Mouse (Mus musculus): ENCODE measurements around the gene Pecam1.
"Not testable (repeated sequence)": the region's sequence is repeated elsewhere in the genome, so short reads cannot be mapped to it uniquely, and the experiment has no call there.

Gene Pecam1

DNA sequence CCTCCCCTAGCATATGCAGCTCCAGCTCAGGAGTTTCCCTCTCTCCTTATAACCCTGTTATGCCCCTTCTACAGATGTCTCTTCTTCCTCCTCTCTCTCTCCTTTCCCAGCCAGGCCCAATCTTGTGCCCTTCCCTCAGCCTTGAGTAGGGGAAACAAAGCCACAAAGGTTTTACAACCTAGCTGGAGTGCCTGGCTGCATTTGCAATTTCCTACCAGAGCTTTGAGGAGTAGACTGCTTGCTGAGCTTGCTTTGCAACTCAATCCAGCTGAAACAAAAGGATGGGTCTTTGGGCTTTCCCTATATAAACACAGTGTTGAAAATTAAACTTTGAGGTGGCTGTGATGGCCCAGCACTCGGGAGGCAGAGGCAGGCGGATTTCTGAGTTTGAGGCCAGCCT, 117.0 kb downstream of the Pecam1 start:
- ATAC-seq (ENCODE audit: low TSS enrichment): no peak

DNA sequence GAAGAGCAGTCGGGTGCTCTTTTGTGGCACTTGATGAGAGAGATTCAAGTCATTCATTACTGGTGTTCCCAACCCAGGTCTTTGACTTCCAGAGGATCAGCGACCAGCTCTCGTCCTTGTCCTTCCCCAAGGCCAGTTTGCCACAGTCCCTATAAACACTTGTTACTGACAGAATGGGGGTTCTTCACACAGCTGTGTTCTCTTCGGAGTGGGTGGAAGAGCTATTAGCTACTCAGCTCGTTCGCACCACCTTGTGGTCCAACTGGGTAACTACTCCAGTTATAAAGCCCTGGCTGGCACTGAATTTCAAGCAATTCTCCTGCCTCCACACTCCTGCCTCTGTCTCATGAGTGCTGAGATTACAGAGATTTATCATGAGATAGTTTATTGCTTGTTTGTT, 122.7 kb downstream of the Pecam1 start:
- peak; percentile 77; the same call in 1 of the 2 replicates for ATAC-seq (ENCODE audit: low TSS enrichment)

DNA sequence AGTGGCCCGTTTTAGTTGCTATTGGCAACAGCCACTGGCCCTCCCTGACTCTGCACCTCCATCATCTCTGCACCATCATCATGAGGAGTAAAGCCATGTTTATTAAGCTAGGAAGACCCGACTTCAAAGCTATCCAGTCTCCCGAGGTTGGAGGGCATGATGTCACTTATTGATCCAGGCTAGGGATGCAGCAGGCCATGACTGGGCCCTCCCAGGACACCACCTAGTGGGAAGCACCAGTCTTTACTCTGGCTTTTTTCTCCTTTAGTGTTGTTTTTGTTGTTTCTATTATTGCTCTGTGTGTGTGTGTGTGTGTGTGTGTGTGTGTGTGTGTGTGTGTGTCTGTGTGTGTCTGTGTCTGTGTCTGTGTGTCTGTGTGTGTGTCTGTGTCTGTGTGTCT, 124.9 kb downstream of the Pecam1 start:
- no peak for ATAC-seq (ENCODE audit: low TSS enrichment)

DNA sequence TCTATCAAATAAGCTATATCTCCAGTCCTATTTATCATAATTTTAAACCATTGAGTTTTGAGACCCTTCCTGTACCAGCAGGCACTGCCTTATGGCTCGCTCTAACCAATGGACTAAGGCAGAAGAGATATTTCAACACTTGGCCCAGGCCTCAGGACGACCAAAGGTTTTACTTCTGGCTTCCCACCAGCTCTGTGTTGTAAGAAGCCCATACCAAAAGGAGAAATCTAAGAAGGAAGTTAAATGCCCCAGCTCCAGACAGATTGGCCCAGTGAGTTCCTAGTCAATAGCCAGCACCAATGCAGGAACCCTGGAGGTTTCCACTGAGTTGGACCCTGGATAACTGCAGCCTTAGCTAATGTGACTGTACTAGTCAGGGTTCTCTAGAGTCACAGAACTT, 126.8 kb downstream of the Pecam1 start:
- ATAC-seq (ENCODE audit: low TSS enrichment): no peak

DNA sequence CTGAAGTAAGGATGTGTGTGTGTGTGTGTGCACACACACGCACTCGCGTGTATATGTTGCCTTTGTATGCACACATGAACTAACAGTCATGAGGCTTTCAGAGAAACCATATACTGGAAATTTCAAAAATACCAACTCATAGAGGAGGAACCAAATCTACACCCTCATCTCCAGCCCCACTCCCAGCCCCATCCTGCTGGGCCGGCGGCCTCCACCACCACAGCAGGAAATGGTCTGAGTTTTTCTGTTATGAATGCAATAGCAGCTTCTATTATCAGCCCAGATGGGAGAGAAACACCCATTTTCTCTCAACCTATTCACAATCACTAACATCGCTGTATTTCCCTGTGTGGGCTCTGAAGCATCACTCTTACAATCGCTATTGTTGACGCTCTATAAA, 128.4 kb downstream of the Pecam1 start:
- no peak for ATAC-seq (ENCODE audit: low TSS enrichment)

DNA sequence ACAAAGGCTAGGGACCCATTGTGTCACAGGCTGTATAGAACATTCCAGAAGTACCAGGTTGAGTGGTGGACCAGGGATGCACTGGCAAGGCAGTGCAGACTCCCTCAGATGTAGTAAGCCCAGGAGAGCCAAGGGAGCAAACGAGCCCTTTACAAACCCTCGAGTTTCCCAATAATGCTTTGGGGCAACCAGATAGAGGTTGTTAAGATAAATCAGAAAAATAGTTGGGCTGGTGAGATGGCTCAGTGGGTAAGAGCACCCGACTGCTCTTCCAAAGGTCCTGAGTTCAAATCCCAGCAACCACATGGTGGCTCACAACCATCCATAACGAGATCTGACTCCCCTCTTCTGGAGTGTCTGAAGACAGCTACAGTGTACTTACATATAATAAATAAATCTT, 131.7 kb downstream of the Pecam1 start:
- not testable (repeated sequence) for ATAC-seq (ENCODE audit: low TSS enrichment)

DNA sequence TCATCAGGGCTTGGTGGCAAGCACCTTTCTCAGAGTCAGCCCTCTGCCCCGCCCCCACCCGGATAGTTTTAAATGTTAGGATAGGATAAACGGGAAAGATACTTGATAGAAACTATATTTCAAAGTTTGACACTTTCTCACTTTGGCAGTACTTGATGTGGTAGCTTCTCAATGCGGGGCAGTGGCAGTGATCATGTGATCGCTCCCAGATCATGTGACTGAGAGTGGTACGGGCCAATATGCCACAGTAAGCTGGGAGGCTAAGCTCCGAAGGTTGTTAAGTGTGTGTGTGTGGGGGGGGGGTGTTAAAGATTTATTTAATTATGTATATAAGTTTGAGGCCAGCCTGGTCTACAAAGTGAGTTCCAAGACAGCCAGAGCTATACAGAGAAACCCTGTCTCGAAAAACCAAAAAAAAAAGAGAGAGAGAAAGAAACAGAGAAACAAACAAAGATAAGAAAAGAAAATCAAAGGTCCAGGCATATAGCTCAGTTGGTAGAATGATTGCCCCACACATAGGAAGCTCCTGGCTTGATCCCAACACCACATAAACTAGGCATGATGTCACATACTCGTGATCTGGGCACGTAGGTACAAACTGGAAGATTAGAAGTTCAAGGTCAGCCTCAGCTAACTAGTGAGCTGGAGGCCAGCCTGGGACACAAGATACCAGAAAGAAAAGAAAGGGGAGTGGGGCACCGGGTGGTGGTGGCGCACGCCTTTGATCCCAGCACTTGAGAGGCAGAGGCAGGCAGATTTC, 132.4 kb downstream of the Pecam1 start:
- ATAC-seq (ENCODE audit: low TSS enrichment): no peak

DNA sequence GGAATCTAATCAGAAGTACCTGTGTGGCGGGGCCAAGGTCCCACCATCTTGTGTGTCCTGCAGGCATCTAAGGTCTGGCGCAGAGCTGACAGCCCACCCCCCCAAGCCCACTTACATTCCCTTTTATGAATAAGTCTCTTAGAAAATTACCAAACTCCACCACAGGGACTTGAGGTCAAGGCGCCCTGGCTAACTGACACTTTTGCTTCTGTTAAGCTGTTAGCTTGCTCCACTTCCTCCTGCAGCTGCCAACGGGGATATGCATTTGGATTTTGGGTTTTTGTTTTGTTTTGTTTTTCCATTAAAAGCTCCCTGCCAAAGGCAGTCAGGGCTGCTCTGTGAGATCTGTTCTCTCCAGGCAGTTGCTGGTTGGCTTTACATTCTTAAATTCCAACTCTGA, 134.9 kb downstream of the Pecam1 start:
- no peak for ATAC-seq (ENCODE audit: low TSS enrichment)

DNA sequence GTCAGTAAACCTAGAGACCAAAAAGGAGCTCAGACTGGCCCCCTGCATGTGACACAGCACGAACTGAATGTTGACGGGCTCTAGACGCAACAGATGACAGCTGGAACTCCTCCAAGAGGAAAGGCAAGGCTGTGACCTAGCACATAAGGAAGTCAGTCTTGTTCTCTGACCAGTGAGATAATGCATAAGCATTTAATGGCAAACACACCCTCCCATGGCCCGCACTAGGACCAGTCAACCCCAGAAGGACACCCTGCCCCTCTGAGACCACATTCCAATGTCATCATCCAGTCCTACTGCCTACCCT, 136.1 kb downstream of the Pecam1 start:
- ATAC-seq (ENCODE audit: low TSS enrichment): no peak

DNA sequence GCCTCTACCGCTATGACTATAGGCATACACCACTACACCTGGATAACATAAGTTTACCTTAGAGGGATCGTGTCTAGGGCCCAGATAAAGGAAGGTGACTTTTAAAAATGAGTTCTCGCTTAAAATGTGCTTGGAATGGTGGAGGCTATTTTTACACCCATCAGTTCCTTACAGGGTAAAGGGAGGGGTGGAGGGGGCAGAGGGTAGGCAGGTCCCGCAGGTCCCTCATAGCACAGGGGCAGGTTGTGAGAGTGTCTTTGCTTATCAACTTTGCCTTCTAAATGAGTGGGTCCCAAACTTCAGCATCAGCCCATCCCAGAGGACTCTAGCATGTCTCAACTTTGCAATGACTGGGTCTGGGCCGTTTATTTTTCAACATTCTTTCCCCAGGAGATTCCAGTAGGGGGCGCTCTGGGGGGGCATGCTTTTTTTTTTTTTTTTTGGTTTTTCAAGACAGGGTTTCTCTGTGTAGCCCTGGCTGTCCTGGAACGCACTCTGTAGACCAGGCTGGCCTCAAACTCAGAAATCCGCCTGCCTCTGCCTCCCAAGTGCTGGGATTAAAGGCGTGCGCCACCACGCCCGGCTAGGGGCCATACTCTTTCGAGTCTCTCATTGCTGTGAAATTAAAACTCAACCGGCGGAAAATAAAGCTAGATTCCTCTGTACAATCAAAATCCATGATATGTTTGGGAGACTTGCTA, 136.6 kb downstream of the Pecam1 start:
- no peak for ATAC-seq (ENCODE audit: low TSS enrichment)

DNA sequence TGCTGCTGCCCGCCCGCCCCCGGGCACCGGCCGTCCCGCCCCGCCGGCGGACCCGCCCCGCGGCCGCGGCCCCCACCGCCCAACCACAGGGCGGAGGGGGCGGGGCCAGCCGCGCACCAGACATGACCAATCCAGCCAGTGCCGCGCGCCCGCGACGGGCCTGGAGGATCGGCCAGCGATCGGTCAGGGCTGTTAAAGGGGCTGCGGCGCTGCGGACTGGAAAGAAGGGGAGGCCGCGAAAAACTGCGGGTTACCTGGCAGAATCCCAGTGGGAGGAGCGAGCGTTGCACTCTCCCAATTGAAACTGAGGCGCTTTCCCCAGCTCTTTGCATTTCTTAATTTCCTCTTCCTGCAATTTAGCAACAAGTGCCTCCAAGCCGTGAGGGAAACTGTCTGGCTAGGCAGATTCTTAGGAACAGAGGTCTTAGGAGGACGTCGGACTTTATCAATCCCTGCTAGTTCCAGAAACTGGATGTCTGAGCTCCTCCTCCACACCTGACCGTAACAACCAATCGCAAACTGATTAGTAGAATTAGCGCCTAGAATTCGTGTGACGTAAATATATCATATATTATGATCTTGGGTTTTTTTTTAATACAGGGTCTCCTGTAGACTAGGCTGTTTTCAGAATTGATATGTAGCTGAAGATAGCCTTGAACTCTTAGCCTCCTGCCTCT, 137.3 kb downstream of the Pecam1 start, which contains the start of gene Tex2:
Gene Tex2 (minus strand): TSS at position 463 of the 677 bp plus-strand sequence.
- peak; percentile 93 for ATAC-seq (ENCODE audit: low TSS enrichment)

DNA sequence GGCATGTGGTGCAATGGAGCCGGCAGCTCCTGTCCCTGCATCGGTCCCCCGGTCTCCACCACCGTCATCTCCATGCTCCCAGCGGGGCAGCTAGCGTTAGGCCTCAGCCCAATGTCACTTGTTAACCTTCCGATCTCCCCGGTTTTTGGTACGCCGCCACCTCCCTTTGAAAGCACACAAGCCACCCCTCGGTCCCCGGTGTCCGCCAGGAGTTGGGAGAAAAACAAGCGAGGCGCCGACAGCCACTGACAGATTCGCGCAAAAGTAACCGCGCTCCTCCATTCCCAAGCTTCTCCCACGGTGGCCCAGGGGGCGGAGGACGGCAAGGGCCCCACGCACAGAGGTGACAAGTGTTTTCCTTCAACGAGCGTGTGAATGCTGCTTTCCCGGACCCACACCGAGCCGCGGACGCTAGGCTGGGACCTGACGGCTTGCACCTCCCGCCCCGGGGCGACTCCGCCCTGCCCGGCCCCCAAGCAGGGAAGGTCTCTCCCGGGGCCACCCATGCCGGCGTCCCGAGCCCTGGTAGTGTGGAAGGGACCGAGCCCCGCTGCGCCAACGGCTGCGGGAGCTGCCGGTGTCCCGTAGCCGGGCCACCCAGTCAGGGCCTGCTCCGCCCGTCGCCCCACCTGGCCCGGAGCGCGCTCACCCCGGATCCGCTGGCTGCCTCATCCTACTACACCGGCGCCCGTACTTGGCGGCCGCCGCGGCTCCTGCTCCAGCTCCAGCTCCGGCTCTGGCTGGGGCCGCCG, 138.0 kb downstream of the Pecam1 start:
- peak; percentile 44; the same call in 1 of the 2 replicates for ATAC-seq (ENCODE audit: low TSS enrichment)

DNA sequence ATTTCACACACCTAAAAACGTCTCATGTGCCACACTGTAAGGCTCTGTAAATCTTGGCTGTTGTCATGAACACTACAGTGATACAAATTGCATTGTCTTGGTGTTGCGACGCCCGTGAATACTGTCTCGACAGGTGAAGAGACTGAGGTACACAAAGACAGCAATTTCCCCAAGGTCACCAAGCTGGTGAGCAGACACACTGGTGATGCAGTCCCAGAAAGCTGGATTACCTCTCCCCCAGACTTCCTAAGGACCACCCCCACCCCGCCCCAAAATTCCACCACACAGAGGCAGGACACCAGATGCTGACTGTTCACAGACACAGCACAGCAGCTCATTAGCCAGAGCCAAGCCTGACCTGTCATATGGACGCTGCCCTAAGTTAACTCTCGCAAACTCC, 140.7 kb downstream of the Pecam1 start:
- ATAC-seq (ENCODE audit: low TSS enrichment): no peak

DNA sequence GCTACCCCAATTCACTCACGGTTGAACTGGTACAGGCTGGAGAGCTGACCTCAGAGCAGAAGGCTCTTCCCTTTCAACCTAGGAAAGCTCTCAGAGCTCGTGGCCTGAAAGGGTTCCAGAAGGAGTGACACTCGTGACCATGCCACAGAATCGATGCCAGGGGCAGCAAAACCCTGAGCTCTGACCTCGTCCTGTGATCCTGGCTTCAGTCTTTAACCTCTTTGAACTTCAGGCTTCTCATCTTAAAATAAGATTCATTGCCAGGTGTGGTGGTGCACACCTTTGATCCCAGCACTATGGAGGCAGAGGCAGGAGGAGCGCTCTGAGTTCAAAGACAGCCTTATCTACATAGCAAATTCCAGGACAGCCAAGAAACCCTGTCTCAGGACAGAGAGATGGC, 143.1 kb downstream of the Pecam1 start:
- no peak for ATAC-seq (ENCODE audit: low TSS enrichment)

DNA sequence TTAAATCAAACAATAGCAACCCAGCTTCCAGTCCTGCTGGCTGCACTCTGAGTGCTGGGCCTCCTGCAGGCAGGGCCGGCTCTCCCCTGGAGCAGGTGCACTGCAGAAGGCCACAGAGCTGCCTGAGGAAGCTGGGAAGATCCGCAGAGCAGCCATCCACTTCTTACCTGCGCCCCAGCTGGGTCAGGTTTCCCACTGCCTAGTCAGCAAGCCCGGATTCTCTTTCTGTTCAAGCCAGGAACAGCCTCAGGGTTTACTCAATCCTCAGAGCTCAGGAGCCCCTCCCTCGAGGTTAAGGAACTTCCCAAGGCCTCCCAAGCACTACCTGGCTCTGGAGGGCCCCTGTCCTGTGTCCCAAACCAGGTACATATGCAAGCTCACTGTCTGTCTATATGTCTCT, 144.4 kb downstream of the Pecam1 start:
- no peak for ATAC-seq (ENCODE audit: low TSS enrichment)

All from frontal cortex, adult (tissue).